Mouse (Mus musculus): Measurements from ENCODE around the gene Nudt6. TPM values are rescaled to one million over a fixed set of nuclear protein-coding genes. Genes with fewer than 3 reads are reported as not detected.
A peak's percentile ranks its signal among the peaks of the same experiment; 100 is the strongest.

The Nudt6 gene
- polyA plus RNA-seq, 1 experiment from 2014 or later, result 5.1 TPM

GRCm38 (mm10) chr3:37370407-37370806 lies 49.6 kb downstream of the Nudt6 start:
- no peak overlapping the region for H3K4me3 ChIP-seq (ENCODE audit: low read length)
- no peak overlapping the region for H3K4me2 ChIP-seq (ENCODE audit: low read depth, low read length)
- no peak for ATAC-seq (ENCODE audit: low read depth)
- peaks cover 7% of the 10 kb centered on the region; the same call in 1 of the 2 replicates for H3K4me1 ChIP-seq (replicated peaks; ENCODE audit: control insufficient read depth, insufficient read depth, low read length)
- H3K27me3 ChIP-seq (ENCODE audit: control insufficient read depth, insufficient read depth, low read depth, low read length), result no peaks in the 10 kb centered on the region
- H3K36me3 ChIP-seq (ENCODE audit: control insufficient read depth, insufficient read depth, low read length), result no peaks in the 10 kb centered on the region
- H3K27ac ChIP-seq (ENCODE audit: low read length), result no peak overlapping the region
- no peak overlapping the region for H3K9ac ChIP-seq (ENCODE audit: low read length)
- 56% methylated on average over 4 of the region's 4 CpGs for WGBS
- H3K9me3 ChIP-seq (ENCODE audit: control insufficient read depth, low read length), result no peaks in the 10 kb centered on the region

GRCm38 (mm10) chr3:37366381-37367053 lies 53.5 kb downstream of the Nudt6 start:
- Histone ChIP-seq H3K9ac (ENCODE audit: low read length) (no peak overlapping the region), H3K36me3 (ENCODE audit: control insufficient read depth, insufficient read depth, low read length) (no peaks in the 10 kb centered on the region), H3K27ac (ENCODE audit: low read length) (peak overlapping the region; percentile 79), H3K4me3 (ENCODE audit: low read length) (no peak overlapping the region), H3K9me3 (ENCODE audit: control insufficient read depth, low read length) (no peaks in the 10 kb centered on the region), H3K4me1 (replicated peaks; ENCODE audit: control insufficient read depth, insufficient read depth, low read length) (peaks cover 7% of the 10 kb centered on the region; the same call in 1 of the 2 replicates), H3K4me2 (ENCODE audit: low read depth, low read length) (no peak overlapping the region), H3K27me3 (ENCODE audit: control insufficient read depth, insufficient read depth, low read depth, low read length) (no peaks in the 10 kb centered on the region)
- 24% methylated on average over 4 of the region's 4 CpGs for WGBS
- ATAC-seq (ENCODE audit: low read depth), result peak; percentile 35; the same call in 1 of the 2 replicates

- peak; percentile 95 for ATAC-seq (ENCODE audit: low read depth)
- no peak overlapping the region for H3K4me3 ChIP-seq (ENCODE audit: low read length)
- no peaks in the 10 kb centered on the region for H3K27me3 ChIP-seq (ENCODE audit: control insufficient read depth, insufficient read depth, low read depth, low read length)
- H3K4me1 ChIP-seq (replicated peaks; ENCODE audit: control insufficient read depth, insufficient read depth, low read length), result peaks cover 7% of the 10 kb centered on the region; the same call in 1 of the 2 replicates
- H3K9me3 ChIP-seq (ENCODE audit: control insufficient read depth, low read length), result no peaks in the 10 kb centered on the region
- 32% methylated on average over 3 of the region's 3 CpGs for WGBS
- peak overlapping the region; percentile 79 for H3K27ac ChIP-seq (ENCODE audit: low read length)
- H3K36me3 ChIP-seq (ENCODE audit: control insufficient read depth, insufficient read depth, low read length), result no peaks in the 10 kb centered on the region
- H3K9ac ChIP-seq (ENCODE audit: low read length), result no peak overlapping the region
- H3K4me2 ChIP-seq (ENCODE audit: low read depth, low read length), result no peak overlapping the region
Observed at GRCm38 (mm10) chr3:37365976-37366375, 54.0 kb downstream of the Nudt6 start.

GRCm38 (mm10) chr3:37365144-37365543 lies 54.9 kb downstream of the Nudt6 start:
- WGBS, result 81% methylated on average over 4 of the region's 4 CpGs

GRCm38 (mm10) chr3:37360729-37361128 lies 59.3 kb downstream of the Nudt6 start:
- 0 out of 2 replicates have a peak overlapping the region, but pooled peaks have one; percentile 2 for H3K4me2 ChIP-seq (ENCODE audit: low read depth, low read length)
- no peaks in the 10 kb centered on the region for H3K9me3 ChIP-seq (ENCODE audit: control insufficient read depth, low read length)
- H3K36me3 ChIP-seq (ENCODE audit: control insufficient read depth, insufficient read depth, low read length), result no peaks in the 10 kb centered on the region
- WGBS, result 40% methylated on average over 9 of the region's 9 CpGs
- no peaks in the 10 kb centered on the region; the same call in 1 of the 2 replicates for H3K4me1 ChIP-seq (replicated peaks; ENCODE audit: control insufficient read depth, insufficient read depth, low read length)
- H3K27ac ChIP-seq (ENCODE audit: low read length), result peak overlapping the region; percentile 2; the same call in 1 of the 2 replicates
- H3K4me3 ChIP-seq (ENCODE audit: low read length), result no peak overlapping the region
- no peak overlapping the region for H3K9ac ChIP-seq (ENCODE audit: low read length)
- ATAC-seq (ENCODE audit: low read depth), result peak; percentile 71
- no peaks in the 10 kb centered on the region for H3K27me3 ChIP-seq (ENCODE audit: control insufficient read depth, insufficient read depth, low read depth, low read length)

More at GRCm38 (mm10) chr3:37365144-37365543, 54.9 kb downstream of the Nudt6 start:
- Histone ChIP-seq H3K27me3 (ENCODE audit: control insufficient read depth, insufficient read depth, low read depth, low read length) (no peaks in the 10 kb centered on the region), H3K4me2 (ENCODE audit: low read depth, low read length) (no peak overlapping the region), H3K9ac (ENCODE audit: low read length) (no peak overlapping the region), H3K4me1 (replicated peaks; ENCODE audit: control insufficient read depth, insufficient read depth, low read length) (peaks cover 7% of the 10 kb centered on the region), H3K4me3 (ENCODE audit: low read length) (no peak overlapping the region), H3K9me3 (ENCODE audit: control insufficient read depth, low read length) (no peaks in the 10 kb centered on the region), H3K27ac (ENCODE audit: low read length) (no peak overlapping the region), H3K36me3 (ENCODE audit: control insufficient read depth, insufficient read depth, low read length) (no peaks in the 10 kb centered on the region)
- ATAC-seq (ENCODE audit: low read depth), result no peak

Other genes with a start within 250 kb of the Nudt6 start
- gene Il21, start 187.6 kb downstream of the Nudt6 start, polyA plus RNA-seq (2015; fragmentation: Nextera tagmentation; extraction: Ambion mirVana), result not detected in 2 replicates
- 6.9 and 7.2 TPM in 2 replicates for gene Bbs12, start 107.7 kb downstream of the Nudt6 start, polyA plus RNA-seq (2015; fragmentation: Nextera tagmentation; extraction: Ambion mirVana)
- 9.2 and 10.0 TPM in 2 replicates for gene Cetn4, start 107.5 kb downstream of the Nudt6 start, polyA plus RNA-seq (2015; fragmentation: Nextera tagmentation; extraction: Ambion mirVana)
- 2.8 and 3.1 TPM in 2 replicates for gene Fgf2, start 71.9 kb downstream of the Nudt6 start, polyA plus RNA-seq (2015; fragmentation: Nextera tagmentation; extraction: Ambion mirVana)
- gene Spata5, start 315 bp downstream of the Nudt6 start, polyA plus RNA-seq (2015; fragmentation: Nextera tagmentation; extraction: Ambion mirVana), result 29.8 and 31.3 TPM in 2 replicates
- gene Spry1, start 219.7 kb upstream of the Nudt6 start, polyA plus RNA-seq (2015; fragmentation: Nextera tagmentation; extraction: Ambion mirVana), result 17.9 and 18.9 TPM in 2 replicates

Data from lung, embryonic 16.5 days (tissue).